Mouse (Mus musculus) kidney, embryonic 15.5 days (tissue): Measurements from ENCODE around the gene Cenpx. TPM values are rescaled to one million over a fixed set of nuclear protein-coding genes. Genes with fewer than 3 reads are reported as not detected.

Experiments used
- ATAC-seq: fragments of 200-750 bp; cut with Nextera tagmentation; replicated peaks from 2 replicates; pipeline ENCODE4 v1.8.0; 2017; ENCODE audit warnings: moderate TSS enrichment; ENCODE audit not compliant: low FRiP score
- H3K27ac ChIP-seq: fragments of 300-500 bp; sonication (generic); 2 replicates; pipeline ENCODE4 v1.5.1; 2015; ENCODE audit warnings: mild to moderate bottlenecking, inconsistent platforms
- H3K27me3 ChIP-seq: fragments of 300-500 bp; sonication (generic); 2 replicates; pipeline ENCODE4 v1.6.1; 2015; ENCODE audit warnings: inconsistent platforms
- H3K36me3 ChIP-seq: fragments of 300-500 bp; sonication (generic); 2 replicates; pipeline ENCODE4 v1.6.1; 2015; ENCODE audit warnings: inconsistent platforms
- H3K4me1 ChIP-seq: fragments of 300-500 bp; sonication (generic); 2 replicates; pipeline ENCODE4 v1.6.1; 2015; ENCODE audit warnings: inconsistent platforms
- H3K4me2 ChIP-seq: fragments of 300-500 bp; sonication (generic); 2 replicates; pipeline ENCODE4 v1.6.1; 2015; ENCODE audit warnings: moderate library complexity, mild to moderate bottlenecking, inconsistent platforms
- H3K4me3 ChIP-seq: fragments of 300-500 bp; sonication (generic); replicated peaks from 2 replicates; pipeline ENCODE4 v1.5.1; 2015; ENCODE audit warnings: mild to moderate bottlenecking, inconsistent platforms
- H3K9ac ChIP-seq: fragments of 300-500 bp; sonication (generic); 2 replicates; pipeline ENCODE4 v1.6.1; 2015; ENCODE audit warnings: mild to moderate bottlenecking, inconsistent platforms
- H3K9me3 ChIP-seq: fragments of 300-500 bp; sonication (generic); replicated peaks from 2 replicates; pipeline ENCODE4 v1.6.1; 2016; ENCODE audit warnings: inconsistent platforms
- WGBS: fragments of 180-500 bp; shearing (Covaris S2); methylation state at CpG from one replicate; pipeline ENCODE4 v1.1.7; 2015; ENCODE audit warnings: mixed read lengths; 5-methylcytosine and 5-hydroxymethylcytosine counted together
- polyA plus RNA-seq: library from polyadenylated mRNA; unstranded; fragments of >200 nt; fragmentation: Nextera tagmentation; extraction: Ambion mirVana; gene quantifications from 2 replicates; pipeline ENCODE4 v1.2.1, GENCODE M21; 2015

Cenpx gene
- polyA plus RNA-seq, 1 experiment from 2014 or later: 164 TPM

GRCm38 (mm10) chr11:120663714-120664113 lies 49.8 kb downstream of the Cenpx start:
- no peak overlapping the region for H3K27ac ChIP-seq
- H3K36me3 ChIP-seq: no peaks in the 10 kb centered on the region
- no peak overlapping the region for H3K4me2 ChIP-seq
- H3K27me3 ChIP-seq: peaks cover 54% of the 10 kb centered on the region
- WGBS: 94% methylated on average over 5 of the region's 5 CpGs
- H3K4me1 ChIP-seq: peaks cover 32% of the 10 kb centered on the region
- ATAC-seq: no peak
- no peak overlapping the region for H3K4me3 ChIP-seq
- no peaks in the 10 kb centered on the region for H3K9me3 ChIP-seq
- H3K9ac ChIP-seq: no peak overlapping the region

DNA sequence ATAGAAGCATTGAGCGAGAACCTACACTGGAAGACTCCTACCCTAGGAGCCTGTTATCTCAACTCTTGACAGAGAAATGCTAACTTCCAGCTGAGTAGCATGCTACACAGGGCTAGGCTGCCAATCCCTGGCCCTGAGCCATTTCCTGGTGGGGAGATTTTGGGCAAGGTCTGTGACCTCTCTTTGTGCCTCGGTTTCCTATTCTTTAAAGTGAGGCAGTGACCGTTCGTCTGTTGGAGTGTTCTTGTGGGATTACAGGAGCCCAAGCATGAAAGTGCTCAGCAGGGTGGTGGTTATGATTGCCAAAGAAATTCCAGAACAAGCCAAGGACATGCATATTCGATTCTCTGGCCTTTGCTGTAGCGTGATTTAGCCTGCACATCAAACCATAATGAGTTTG lies 50.8 kb downstream of the Cenpx start:
- Histone ChIP-seq H3K27me3 (peaks cover 63% of the 10 kb centered on the region), H3K9me3 (no peaks in the 10 kb centered on the region), H3K4me2 (no peak overlapping the region), H3K4me1 (peaks cover 32% of the 10 kb centered on the region), H3K9ac (no peak overlapping the region), H3K36me3 (no peaks in the 10 kb centered on the region), H3K4me3 (no peak overlapping the region), H3K27ac (no peak overlapping the region)
- no peak for ATAC-seq
- WGBS: 77% methylated on average over 6 of the region's 6 CpGs

DNA sequence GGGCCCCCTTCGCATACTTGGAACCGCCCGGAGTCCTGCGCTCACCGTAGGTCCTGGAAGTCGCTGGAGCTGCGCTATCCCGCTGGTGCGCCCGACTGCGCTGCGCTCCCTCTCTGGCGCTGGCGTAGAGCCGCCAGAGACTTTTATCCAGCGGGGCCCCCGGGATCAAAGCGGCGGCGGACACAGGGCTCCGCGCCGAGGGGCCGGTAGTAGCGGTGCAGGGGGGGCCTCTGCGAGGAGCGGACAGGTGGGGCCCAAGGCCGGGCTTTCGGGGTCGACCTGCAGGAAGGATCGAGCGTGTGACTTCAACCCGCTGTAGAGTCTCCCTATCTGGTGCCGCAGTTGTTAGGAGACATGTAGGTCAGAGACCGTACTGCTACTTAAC lies 52.5 kb downstream of the Cenpx start, which contains the start of gene Notum:
Notum (minus strand) TSS at position 100 of the 385 bp plus-strand sequence.
- H3K9ac ChIP-seq: peak within 1 kb of the TSS; percentile 36
- H3K27me3 ChIP-seq: peaks cover 79% of the 10 kb centered on the region
- H3K4me3 ChIP-seq: peak within 1 kb of the TSS; percentile 51
- H3K36me3 ChIP-seq: no peaks in the 10 kb centered on the region
- H3K4me1 ChIP-seq: peaks cover 28% of the 10 kb centered on the region
- WGBS: under 1% methylated on average over 35 of the region's 35 CpGs
- peak within 1 kb of the TSS; percentile 83 for H3K4me2 ChIP-seq
- peak within 1 kb of the TSS; percentile 18; the same call in 1 of the 2 replicates for H3K27ac ChIP-seq
- ATAC-seq: peak; percentile 17; the same call in 1 of the 2 replicates
- no peaks in the 10 kb centered on the region for H3K9me3 ChIP-seq

Other genes with a start within 250 kb of the Cenpx start
- gene Arl16, start 246.1 kb downstream of the Cenpx start, polyA plus RNA-seq: 42.7 and 53.3 TPM in 2 replicates
- 166 and 172 TPM in 2 replicates for gene Mrpl12, start 229.1 kb downstream of the Cenpx start, polyA plus RNA-seq
- gene Slc25a10, start 221.9 kb downstream of the Cenpx start, polyA plus RNA-seq: 84.6 and 91.9 TPM in 2 replicates
- gene Gcgr, start 183.0 kb downstream of the Cenpx start, polyA plus RNA-seq: 2.4 and 2.6 TPM in 2 replicates
- gene Mcrip1, start 164.0 kb downstream of the Cenpx start, polyA plus RNA-seq: 199 and 212 TPM in 2 replicates
- 0.49 and 1.4 TPM in 2 replicates for gene Ppp1r27, start 162.6 kb downstream of the Cenpx start, polyA plus RNA-seq
- 718 and 736 TPM in 2 replicates for gene P4hb, start 140.5 kb downstream of the Cenpx start, polyA plus RNA-seq
- 588 and 644 TPM in 2 replicates for gene Arhgdia, start 132.1 kb downstream of the Cenpx start, polyA plus RNA-seq
- 494 TPM in 2 replicates for gene Alyref, start 115.4 kb downstream of the Cenpx start, polyA plus RNA-seq
- gene Anapc11, start 115.3 kb downstream of the Cenpx start, polyA plus RNA-seq: 193 and 206 TPM in 2 replicates
- gene Npb, start 105.3 kb downstream of the Cenpx start, polyA plus RNA-seq: 24.4 and 25.2 TPM in 2 replicates
- 118 and 140 TPM in 2 replicates for gene Pcyt2, start 95.8 kb downstream of the Cenpx start, polyA plus RNA-seq
- gene Sirt7, start 88.5 kb downstream of the Cenpx start, polyA plus RNA-seq: 32.7 and 33.9 TPM in 2 replicates
- 32.2 and 35.9 TPM in 2 replicates for gene Mafg, start 80.1 kb downstream of the Cenpx start, polyA plus RNA-seq
- 25.4 and 29.3 TPM in 2 replicates for gene Pycr1, start 70.0 kb downstream of the Cenpx start, polyA plus RNA-seq
- 0.28 and 0.29 TPM in 2 replicates for gene Myadml2, start 65.6 kb downstream of the Cenpx start, polyA plus RNA-seq
- gene Notum, start 52.6 kb downstream of the Cenpx start, polyA plus RNA-seq: 5.2 and 7.7 TPM in 2 replicates
- 127 and 144 TPM in 2 replicates for gene Aspscr1, start 40.8 kb downstream of the Cenpx start, polyA plus RNA-seq
- gene Lrrc45, start 187 bp upstream of the Cenpx start, polyA plus RNA-seq: 52.9 and 66.0 TPM in 2 replicates
- 27.6 and 31.0 TPM in 2 replicates for gene Rac3, start 7.7 kb upstream of the Cenpx start, polyA plus RNA-seq
- 31.9 and 32.1 TPM in 2 replicates for gene Dcxr, start 13.5 kb upstream of the Cenpx start, polyA plus RNA-seq
- gene Cbr2, start 18.4 kb upstream of the Cenpx start, polyA plus RNA-seq: 2.4 and 3.4 TPM in 2 replicates
- gene Hmga1b, start 49.1 kb upstream of the Cenpx start, polyA plus RNA-seq: 3.8 and 6.1 TPM in 2 replicates
- 36.5 and 39.9 TPM in 2 replicates for gene Rfng, start 70.5 kb upstream of the Cenpx start, polyA plus RNA-seq
- gene Gps1, start 70.5 kb upstream of the Cenpx start, polyA plus RNA-seq: 200 and 215 TPM in 2 replicates
- gene Dus1l, start 82.7 kb upstream of the Cenpx start, polyA plus RNA-seq: 74.2 and 87.2 TPM in 2 replicates
- gene Fasn, start 110.8 kb upstream of the Cenpx start, polyA plus RNA-seq: 44.1 and 51.8 TPM in 2 replicates
- gene Ccdc57, start 219.1 kb upstream of the Cenpx start, polyA plus RNA-seq: 8.0 and 8.4 TPM in 2 replicates
- gene Slc16a3, start 234.7 kb upstream of the Cenpx start, polyA plus RNA-seq: 54.0 and 66.0 TPM in 2 replicates